8 mouse cellular contexts compared by ENCODE assay signal in genomic region chr4:63409908-63410582, GRCm38 (mm10). TPM values are rescaled to one million over a fixed set of nuclear protein-coding genes. Genes with fewer than 3 reads are reported as not detected.
DNase-seq lines count a peak whose midpoint lies in the region; ATAC-seq lines count a peak whose summit lies in the region.

No protein-coding gene starts in this region.

- H3K4me2 ChIP-seq in hindbrain, embryonic 15.5 days: peak overlapping the region; percentile 97
- peak overlapping the region; percentile 98 for H3K4me2 ChIP-seq in liver, embryonic 15.5 days

- peak; percentile 74 for ATAC-seq in hindbrain, embryonic 15.5 days (ENCODE audit: low FRiP score, low read depth)
- peak; percentile 79 for ATAC-seq in liver, embryonic 15.5 days (ENCODE audit: insufficient read depth)

- peak overlapping the region; percentile 69 for H3K27ac ChIP-seq in hindbrain, embryonic 15.5 days (replicated peaks)
- peak overlapping the region; percentile 33; the same call in 1 of the 2 replicates for H3K27ac ChIP-seq in liver, embryonic 15.5 days (replicated peaks)

- no peaks in the 10 kb centered on the region for H3K36me3 ChIP-seq in hindbrain, embryonic 15.5 days
- H3K36me3 ChIP-seq in liver, embryonic 15.5 days (replicated peaks): no peaks in the 10 kb centered on the region

- 0% methylated on average over 39 of the region's 39 CpGs for WGBS in hindbrain, embryonic 15.5 days
- WGBS in liver, embryonic 15.5 days (ENCODE audit: insufficient replicate concordance): under 1% methylated on average over 39 of the region's 39 CpGs

- H3K27me3 ChIP-seq in hindbrain, embryonic 15.5 days: 0 out of 2 replicates have a peak, but pooled peaks cover 2% of the 10 kb centered on the region
- H3K27me3 ChIP-seq in liver, embryonic 15.5 days: peaks cover 21% of the 10 kb centered on the region; the same call in 1 of the 2 replicates

- no peaks in the 10 kb centered on the region for H3K9me3 ChIP-seq in hindbrain, embryonic 15.5 days
- H3K9me3 ChIP-seq in liver, embryonic 15.5 days (replicated peaks): no peaks in the 10 kb centered on the region

- H3K9ac ChIP-seq in hindbrain, embryonic 15.5 days: peak overlapping the region; percentile 55
- H3K9ac ChIP-seq in liver, embryonic 15.5 days: peak overlapping the region; percentile 47

- peaks cover 30% of the 10 kb centered on the region for H3K4me1 ChIP-seq in hindbrain, embryonic 15.5 days (replicated peaks)
- H3K4me1 ChIP-seq in liver, embryonic 15.5 days (replicated peaks): peaks cover 63% of the 10 kb centered on the region

- peak; percentile 18 for DNase-seq in right cerebral cortex, adult 18-20 months
- DNase-seq in right cerebral cortex, postnatal 14 days: no peak
- DNase-seq in cerebellum, postnatal 36 days: peak; percentile 24
- DNase-seq in gastrocnemius, adult 8-10 months (ENCODE audit: low spot score in 2 of 2): peak; percentile 75
- peak; percentile 89 for DNase-seq in naive thymus-derived CD4-positive, alpha-beta T cell, adult 2 months (ENCODE audit: low read depth)
- DNase-seq in testis, postnatal 14 days (ENCODE audit: low spot score): peak; percentile 62

- peak overlapping the region; percentile 51 for H3K4me3 ChIP-seq in hindbrain, embryonic 15.5 days
- peak overlapping the region; percentile 67 for H3K4me3 ChIP-seq in liver, embryonic 15.5 days (replicated peaks)

RNA-seq across cellular contexts. Expression of gene Akna, which starts 6.9 kb away (rescaled TPM):
- total RNA-seq in gastrocnemius, adult 8-10 months (2022): 1 to 10 TPM in 2 of 4 experiments, under 1 TPM in 2; 0.68 to 1.4 (median 0.96) TPM
- 6.6 and 7.2 TPM in 2 replicates for polyA plus RNA-seq in hindbrain, embryonic 15.5 days (2015; fragmentation: Nextera tagmentation; extraction: Ambion mirVana)
- 4.8 and 5.7 TPM in 2 replicates for polyA plus RNA-seq in liver, embryonic 15.5 days (2015; fragmentation: Nextera tagmentation; extraction: Ambion mirVana)

RNA-seq across cellular contexts. Expression of gene Orm2, which starts 47.8 kb away (rescaled TPM):
- 1 to 10 TPM in 1 of 4 experiments, not detected in 3; 1.3 TPM for total RNA-seq in gastrocnemius, adult 8-10 months (2022)
- not detected in 2 replicates for polyA plus RNA-seq in hindbrain, embryonic 15.5 days (2015; fragmentation: Nextera tagmentation; extraction: Ambion mirVana)
- not detected in 2 replicates for polyA plus RNA-seq in liver, embryonic 15.5 days (2015; fragmentation: Nextera tagmentation; extraction: Ambion mirVana)

RNA-seq across cellular contexts. Expression of gene Orm3, which starts 54.1 kb away (rescaled TPM):
- not detected for total RNA-seq in gastrocnemius, adult 8-10 months (2022)
- polyA plus RNA-seq in hindbrain, embryonic 15.5 days (2015; fragmentation: Nextera tagmentation; extraction: Ambion mirVana): not detected in 2 replicates
- not detected in 2 replicates for polyA plus RNA-seq in liver, embryonic 15.5 days (2015; fragmentation: Nextera tagmentation; extraction: Ambion mirVana)
